Mouse (Mus musculus): ENCODE results near the gene Ccl17.
"Not testable (repeated sequence)": the region's sequence is repeated elsewhere in the genome, so short reads cannot be mapped to it uniquely, and the experiment has no call there.

The Ccl17 gene

DNA sequence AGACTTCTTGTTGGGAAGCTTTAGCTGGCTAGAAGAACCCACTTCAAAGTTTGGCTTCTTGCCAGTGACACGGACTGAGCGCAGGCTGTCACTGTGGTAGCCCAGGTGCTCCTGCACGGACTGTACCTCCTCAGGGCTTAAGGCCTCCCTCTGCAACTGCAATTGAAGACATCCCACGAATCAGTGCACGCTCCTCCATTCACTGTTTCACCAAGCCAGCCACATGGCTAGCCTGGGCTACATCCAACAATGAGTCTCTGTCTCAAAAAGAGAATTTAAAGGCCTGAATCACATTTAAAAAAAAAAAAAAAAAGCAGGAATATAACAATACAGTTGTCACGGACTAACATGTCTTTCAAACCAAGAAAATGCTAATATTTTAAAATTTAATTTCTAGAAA, 18.0 kb downstream of the Ccl17 start:
- no peak for DNase-seq

GRCm38 (mm10) chr8:94833901-94834405, 23.7 kb downstream of the Ccl17 start:
- not testable (repeated sequence) for DNase-seq

GRCm38 (mm10) chr8:94835751-94836150, 25.5 kb downstream of the Ccl17 start:
- DNase-seq: not testable (repeated sequence)

- no peak for DNase-seq
Observed at GRCm38 (mm10) chr8:94836456-94837240, 26.4 kb downstream of the Ccl17 start.

DNA sequence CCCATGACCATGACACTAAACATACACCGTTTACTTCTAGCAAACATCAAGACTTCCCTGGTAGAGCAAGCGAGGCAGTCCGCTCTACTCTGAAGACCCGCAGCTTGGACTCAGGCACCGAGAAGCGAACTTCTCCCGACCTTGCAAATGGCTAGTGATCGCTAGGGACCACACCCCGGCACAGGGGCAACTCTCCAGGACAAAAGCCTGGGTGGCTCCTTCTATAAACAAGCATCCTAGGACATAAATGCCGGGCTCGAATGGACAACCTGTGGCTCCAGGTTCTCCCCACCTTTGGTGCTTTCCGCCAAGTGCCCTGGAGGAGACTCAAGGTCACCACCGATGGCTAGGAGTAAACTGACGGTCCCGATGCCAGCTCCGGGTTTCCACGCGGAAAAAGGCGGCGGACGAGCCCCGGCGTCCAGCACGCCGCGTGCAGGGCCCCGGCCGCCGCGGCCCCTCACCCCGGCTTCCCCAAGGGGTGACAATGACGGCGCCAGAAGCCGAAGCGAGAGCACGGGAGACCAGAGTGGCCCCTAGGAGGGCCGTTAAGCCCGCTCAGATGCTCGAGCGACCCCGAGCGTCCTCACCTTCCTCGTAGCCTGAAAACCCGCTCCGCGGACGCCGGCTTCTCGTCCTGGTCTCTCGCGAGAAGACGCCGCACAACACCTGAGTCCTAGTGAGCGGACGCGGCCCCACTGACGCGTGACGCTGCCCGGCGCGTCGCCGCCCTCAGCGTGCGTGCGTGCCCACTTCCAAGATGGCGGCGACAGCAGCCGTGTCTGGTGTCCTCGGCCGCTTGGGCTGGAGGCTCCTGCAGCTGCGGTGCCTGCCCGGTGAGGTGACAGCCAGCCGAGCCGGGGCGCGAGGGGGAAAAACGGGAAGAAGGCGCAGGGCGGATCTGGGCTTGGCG, 27.7 kb downstream of the Ccl17 start, which contains the start of the genes Coq9 and Ciapin1:
TSS of gene Coq9 (plus strand) at position 660 of the 913 bp plus-strand sequence.
TSS of gene Ciapin1 (minus strand) at position 697 of the 913 bp plus-strand sequence.
- peak; percentile 95 for DNase-seq

- DNase-seq: peak; percentile 77
Observed at GRCm38 (mm10) chr8:94838600-94838999, 28.3 kb downstream of the Ccl17 start.

- DNase-seq: no peak
Observed at GRCm38 (mm10) chr8:94841183-94841582, 30.9 kb downstream of the Ccl17 start.

- no peak for DNase-seq
Observed at GRCm38 (mm10) chr8:94850049-94850448, 39.8 kb downstream of the Ccl17 start.

GRCm38 (mm10) chr8:94854761-94855160, 44.5 kb downstream of the Ccl17 start:
- DNase-seq: not testable (repeated sequence)

- DNase-seq: no peak
Observed at GRCm38 (mm10) chr8:94857011-94857345, 46.7 kb downstream of the Ccl17 start.

DNA sequence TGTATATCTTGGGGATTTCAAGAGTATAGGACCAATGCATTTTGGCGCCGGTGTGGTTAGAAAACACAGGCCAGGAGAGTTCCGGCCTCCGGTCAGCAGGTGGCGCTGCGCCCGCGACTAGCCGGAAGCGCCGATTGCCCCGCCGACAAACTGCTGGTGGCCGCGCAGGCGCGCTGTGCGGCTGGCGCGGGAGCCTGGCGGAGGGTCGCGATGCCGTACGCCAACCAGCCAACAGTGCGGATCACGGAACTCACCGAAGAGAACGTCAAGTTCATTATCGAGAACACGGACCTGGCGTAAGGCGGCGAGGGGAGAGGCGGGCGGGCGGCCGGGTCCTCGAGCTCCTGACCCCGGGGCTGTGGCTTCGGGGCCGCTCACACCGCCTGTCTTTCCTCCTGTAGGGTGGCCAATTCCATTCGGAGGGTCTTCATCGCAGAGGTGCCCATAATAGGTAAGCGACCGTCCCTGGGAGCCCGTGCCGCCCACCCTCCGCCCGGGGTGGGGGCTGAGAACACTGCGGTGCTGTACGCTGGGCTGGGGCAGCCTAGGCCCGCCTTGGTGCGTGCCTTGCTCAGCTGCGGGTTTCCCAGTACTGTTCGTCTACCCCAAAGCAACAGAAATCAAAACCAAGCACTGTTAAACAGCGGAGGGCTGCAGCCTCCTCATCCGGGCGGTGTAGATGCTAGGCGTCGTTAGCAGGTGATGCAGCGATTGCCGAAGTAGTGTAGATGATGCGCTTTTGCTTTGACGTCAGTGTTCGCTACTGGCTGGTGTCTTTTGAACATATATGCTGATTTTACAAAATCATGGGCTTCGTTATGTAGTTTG, 47.3 kb downstream of the Ccl17 start, which contains the start of gene Polr2c:
TSS of gene Polr2c (plus strand) at position 105 of the 828 bp plus-strand sequence.
- DNase-seq: peak; percentile 80

DNA sequence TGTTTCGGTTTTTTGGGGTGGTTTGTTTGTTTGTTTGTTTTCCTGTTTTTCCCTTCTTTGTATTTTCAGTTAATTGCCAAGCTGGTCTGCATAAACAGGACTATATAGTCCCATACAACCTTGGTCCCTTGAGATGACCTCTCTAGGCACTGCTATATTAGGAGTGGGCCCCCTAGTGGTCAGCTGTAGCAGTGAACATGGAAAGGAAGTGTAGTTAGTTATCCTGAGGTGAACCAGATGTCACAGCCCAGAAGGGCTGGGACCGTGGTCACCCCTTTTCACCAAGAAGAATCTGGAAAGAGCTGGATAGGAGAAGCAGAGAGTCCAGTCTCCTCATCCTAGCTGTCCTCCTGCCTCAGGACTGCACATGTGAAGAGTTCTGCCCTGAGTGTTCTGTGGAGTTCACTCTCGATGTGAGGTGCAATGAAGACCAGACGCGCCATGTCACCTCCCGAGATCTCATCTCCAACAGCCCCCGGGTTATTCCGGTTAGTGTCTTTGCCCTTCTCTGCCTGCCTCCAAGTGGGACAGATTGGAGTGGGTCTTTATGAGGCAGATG, 51.2 kb downstream of the Ccl17 start:
- peak; percentile 53 for DNase-seq

All from kidney, adult 11 months (tissue).